Mouse (Mus musculus): Measurements from ENCODE around the gene Gm49320.

Gm49320 gene

GRCm38 (mm10) chr8:4259125-4259804 lies 20.6 kb downstream of the Gm49320 start, which contains the start of gene Ctxn1:
Ctxn1 (minus strand) TSS chr8:4259274.
- peak; percentile 73 for DNase-seq (ENCODE audit: low read depth, low spot score)

DNA sequence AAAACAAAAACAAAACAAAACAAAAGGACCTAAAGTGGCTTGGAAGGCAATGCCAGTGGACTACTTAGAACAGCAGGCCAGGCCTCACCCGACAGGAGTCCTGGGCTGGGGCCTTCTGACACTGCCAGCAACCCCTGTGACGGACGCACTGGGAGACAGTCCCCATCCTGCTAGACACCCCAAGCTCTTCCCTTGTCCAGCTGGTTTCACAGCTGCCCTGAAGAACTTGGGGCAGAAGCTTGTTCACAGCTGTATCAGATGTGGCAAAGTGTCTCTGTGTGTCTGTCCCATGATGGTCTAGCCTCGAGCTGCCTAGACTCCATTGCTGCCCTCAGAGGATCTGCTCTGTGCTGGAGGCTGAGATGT lies 21.1 kb downstream of the Gm49320 start:
- no peak for DNase-seq (ENCODE audit: low read depth, low spot score)

DNA sequence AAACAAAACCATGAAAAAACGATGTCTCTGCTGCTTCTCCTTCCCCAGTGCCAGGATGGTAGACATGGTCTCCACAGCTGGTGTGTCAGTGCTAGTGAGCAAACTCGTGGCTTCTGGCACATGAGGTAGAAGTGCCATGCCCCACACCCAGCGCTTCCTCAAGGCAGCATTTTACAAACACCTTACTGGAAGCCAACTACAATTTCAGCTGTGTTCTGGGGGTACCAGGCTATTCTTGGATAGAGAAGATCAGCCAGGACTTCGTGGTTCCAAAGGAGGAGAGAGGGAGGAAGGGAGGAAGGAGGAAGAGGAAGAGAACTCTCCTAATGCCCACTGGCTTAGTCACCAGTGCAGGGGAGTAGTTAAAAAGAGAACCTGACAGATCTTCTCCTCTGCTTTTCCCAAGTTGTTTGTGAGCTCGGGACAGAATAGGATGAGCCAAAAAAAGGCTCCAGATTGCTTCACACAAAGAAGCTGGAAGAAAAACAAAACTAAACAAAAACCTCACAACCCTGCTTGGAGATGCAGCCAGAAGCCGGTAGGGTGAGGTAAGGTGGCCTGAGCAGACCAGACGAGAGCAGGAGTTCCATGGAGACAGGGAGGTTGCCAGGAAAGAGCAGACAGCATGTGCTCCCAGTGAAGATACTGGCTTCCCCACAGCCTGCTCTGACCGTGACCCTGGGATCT lies 24.6 kb downstream of the Gm49320 start:
- DNase-seq (ENCODE audit: low read depth, low spot score) = no peak

DNA sequence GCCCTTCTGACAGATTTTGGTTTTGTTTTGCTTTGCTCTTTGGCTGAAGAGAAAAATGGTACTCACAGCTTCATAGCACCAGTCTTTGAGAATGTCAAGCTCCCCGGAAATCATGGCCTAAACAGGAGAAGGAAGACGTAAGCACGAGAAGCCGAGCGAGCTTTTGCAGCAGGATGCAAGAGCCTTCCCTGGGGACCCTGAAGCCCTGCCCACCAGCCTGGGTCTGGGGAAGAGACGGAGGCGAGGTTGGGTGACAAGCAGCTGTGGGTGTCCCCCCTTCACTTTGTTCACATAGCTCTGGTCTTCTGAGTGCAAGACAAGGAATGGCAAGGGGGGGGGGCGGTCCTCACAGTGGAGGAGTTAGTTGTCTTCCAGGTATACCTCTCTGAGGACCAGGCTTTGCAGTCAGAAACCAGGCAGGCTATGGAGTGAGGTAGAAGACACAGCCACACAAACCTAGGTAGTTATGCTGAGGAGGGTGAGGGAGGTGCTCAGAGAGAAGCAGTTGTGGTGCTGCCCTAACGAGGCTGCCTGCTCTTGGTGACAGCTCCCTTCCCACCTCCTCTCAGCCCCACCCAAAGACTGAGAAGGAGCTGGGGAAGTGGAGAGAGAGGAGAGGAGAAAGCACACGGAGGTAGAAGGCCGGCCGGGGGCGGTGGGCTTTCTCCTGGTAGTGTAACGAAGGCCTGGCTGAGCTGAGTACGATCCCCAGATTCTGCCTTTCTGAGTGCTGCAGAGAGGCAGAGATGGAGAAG lies 26.7 kb downstream of the Gm49320 start:
- DNase-seq (ENCODE audit: low read depth, low spot score) = no peak

DNA sequence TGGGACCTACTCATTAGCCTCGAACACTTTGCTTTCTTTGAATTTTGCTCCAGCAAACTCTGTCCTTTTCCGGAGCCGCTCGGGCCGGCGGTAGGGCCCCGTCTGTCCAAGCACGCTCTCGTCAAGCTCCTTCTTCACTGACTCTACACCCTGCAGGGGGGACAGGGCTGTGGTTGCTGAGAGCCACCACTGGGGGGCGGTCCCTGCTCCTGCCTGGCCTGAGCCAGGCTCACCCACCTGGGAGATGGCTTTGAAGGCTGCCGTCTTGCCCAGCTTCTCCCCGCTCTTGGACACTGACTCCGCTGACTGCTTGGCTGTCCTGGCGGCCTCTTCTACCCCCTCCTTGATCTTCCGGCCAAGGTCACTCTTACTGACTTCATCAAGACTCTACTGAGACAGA lies 29.0 kb downstream of the Gm49320 start:
- DNase-seq (ENCODE audit: low read depth, low spot score) = no peak

DNA sequence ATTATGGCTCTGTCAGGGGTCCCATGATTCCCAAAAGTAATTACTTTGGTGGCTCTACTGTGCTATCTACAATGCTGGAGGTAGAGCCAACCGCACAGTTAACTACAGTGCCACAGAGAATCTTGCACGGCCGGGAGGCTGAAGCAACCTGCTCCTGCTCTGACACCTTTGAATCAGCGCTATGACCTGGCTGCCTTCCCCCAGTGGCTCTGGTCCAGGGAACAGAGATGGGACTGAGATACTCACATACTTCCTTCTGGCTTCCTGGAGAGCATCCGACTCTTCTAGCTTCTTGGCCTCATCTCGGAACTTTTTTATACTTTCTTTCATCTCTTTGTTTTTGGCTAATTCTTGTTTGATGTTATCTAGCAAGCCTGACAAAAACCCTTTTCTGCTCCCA lies 30.9 kb downstream of the Gm49320 start:
- DNase-seq (ENCODE audit: low read depth, low spot score) = no peak

- DNase-seq (ENCODE audit: low read depth, low spot score) = peak; percentile 94
Measured at GRCm38 (mm10) chr8:4275275-4276110, 36.8 kb downstream of the Gm49320 start, which contains the start of gene Timm44. Timm44 (minus strand) TSS chr8:4275913.

DNA sequence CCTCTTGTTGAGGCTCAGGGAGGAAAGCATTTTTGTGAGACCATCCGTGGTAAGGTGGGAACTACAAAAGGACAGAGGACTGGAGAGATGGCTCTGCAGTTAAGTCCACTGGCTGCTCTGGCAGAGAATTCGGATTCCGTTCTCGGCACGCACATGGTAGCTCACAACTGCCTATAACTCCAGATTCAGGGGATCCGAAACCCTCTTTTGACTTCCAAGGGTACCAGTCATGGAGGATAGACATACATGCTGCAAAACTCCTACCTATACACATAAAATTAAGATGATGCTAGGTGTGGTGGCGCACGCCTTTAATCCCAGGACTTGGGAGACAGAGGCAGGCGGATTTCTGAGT lies 37.4 kb downstream of the Gm49320 start:
- no peak for DNase-seq (ENCODE audit: low read depth, low spot score)

DNA sequence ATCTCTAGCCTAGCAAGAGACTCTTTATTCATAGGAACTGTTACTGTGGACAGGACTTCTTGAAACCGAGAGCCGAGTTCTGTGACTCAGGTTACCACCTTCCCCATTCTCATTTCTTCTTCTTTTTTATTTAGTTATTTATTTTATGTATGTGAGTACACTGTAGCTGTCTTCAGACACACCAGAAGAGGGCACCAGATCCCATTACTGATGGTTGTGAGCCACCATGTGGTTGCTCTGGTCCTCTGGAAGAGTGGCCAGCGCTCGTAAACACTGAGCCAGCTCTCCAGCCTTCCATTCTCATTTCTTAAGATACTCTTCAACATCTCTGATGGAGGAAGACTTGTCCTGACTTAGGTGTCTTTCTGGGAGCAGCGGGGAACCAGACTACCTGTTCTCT lies 54.1 kb downstream of the Gm49320 start:
- no peak for DNase-seq (ENCODE audit: low read depth, low spot score)

GRCm38 (mm10) chr8:4297822-4298221 lies 59.2 kb downstream of the Gm49320 start:
- no peak for DNase-seq (ENCODE audit: low read depth, low spot score)
